ENCODE assay signal across 18 mouse cellular contexts in genomic region chr17:79393886-79394285, GRCm38 (mm10).
"Had no signal": no experiment of that assay in that cellular context is flagged by ENCODE, and none has a peak within 500 bp of the region (broad histone marks: within the 10 kb centered on the region; RNA-seq: fewer than 3 reads in every experiment).

No protein-coding gene starts in this region.

- H3K9me3 ChIP-seq: limb, embryonic 12.5 days; liver, embryonic 13.5 days; megakaryocyte, embryonic 14.5 days; midbrain, embryonic 15.5 days; neural tube, embryonic 12.5 days had no signal

- H3K4me2 ChIP-seq: limb, embryonic 12.5 days; liver, embryonic 13.5 days; midbrain, embryonic 11.5 days; midbrain, embryonic 15.5 days; neural tube, embryonic 12.5 days had no signal

- DNase-seq: kidney, adult 11 months; kidney, adult 9 months; kidney, postnatal 4 days; liver; liver, embryonic 13.5 days; liver, postnatal 0 days; right cerebral cortex, postnatal 4 days; spleen, adult 18-20 months; thymus, adult 18-20 months; thymus, postnatal 25 days had no signal

- ATAC-seq: liver, postnatal 0 days had no signal

- H3K27ac ChIP-seq: kidney, postnatal 0 days; layer of hippocampus, adult 2 months; limb, embryonic 12.5 days; liver, embryonic 13.5 days; macrophage; midbrain, embryonic 15.5 days; neural tube, embryonic 12.5 days had no signal

- H3K9ac ChIP-seq: limb, embryonic 12.5 days; liver, embryonic 13.5 days; liver, postnatal 0 days; midbrain, embryonic 15.5 days; neural tube, embryonic 12.5 days had no signal

- H3K36me3 ChIP-seq: limb, embryonic 12.5 days; liver, embryonic 13.5 days; midbrain, embryonic 15.5 days; neural tube, embryonic 12.5 days had no signal

- H3K27me3 ChIP-seq: limb, embryonic 12.5 days; liver, embryonic 13.5 days; megakaryocyte, embryonic 14.5 days; midbrain, embryonic 15.5 days; neural tube, embryonic 12.5 days had no signal

- H3K4me3 ChIP-seq: layer of hippocampus, adult 2 months; limb, embryonic 12.5 days; liver, embryonic 13.5 days; megakaryocyte, embryonic 14.5 days; midbrain, embryonic 15.5 days; neural tube, embryonic 12.5 days had no signal

- H3K4me1 ChIP-seq: limb, embryonic 12.5 days; liver, embryonic 13.5 days; megakaryocyte, embryonic 14.5 days; midbrain, embryonic 15.5 days; neural tube, embryonic 12.5 days had no signal
